Mouse (Mus musculus) C2C12 (cell line): ENCODE results near the gene Pla2r1. TPM values are rescaled to one million over a fixed set of nuclear protein-coding genes. Genes with fewer than 3 reads are reported as not detected.

Experiments used
- H3K27me3 ChIP-seq: one replicate; pipeline ENCODE4 v1.6.1; 2011; ENCODE audit not compliant: control insufficient read depth, insufficient read depth, insufficient read length
- H3K36me3 ChIP-seq: one replicate; pipeline ENCODE4 v1.6.1; 2011; ENCODE audit not compliant: control insufficient read depth, insufficient read depth
- H3K4me3 ChIP-seq: one replicate; pipeline ENCODE4 v1.5.1; 2011; ENCODE audit warnings: mild to moderate bottlenecking, control low read depth; ENCODE audit not compliant: poor library complexity, insufficient read depth, severe bottlenecking
- H3K79me2 ChIP-seq: one replicate; pipeline ENCODE4 v1.6.1; 2011; ENCODE audit not compliant: control insufficient read depth, insufficient read depth
- H3K79me3 ChIP-seq: one replicate; pipeline ENCODE4 v1.6.1; 2011; ENCODE audit warnings: low read depth, control low read depth
- H3ac ChIP-seq: one replicate; pipeline ENCODE3; 2011; ENCODE audit warnings: low read depth; ENCODE audit not compliant: control insufficient read depth, insufficient read length
- CEBPB ChIP-seq: IDR thresholded peaks from one replicate; pipeline ENCODE4 v1.6.1; 2011; ENCODE audit warnings: low read depth, mild to moderate bottlenecking, control low read depth, moderate library complexity
- CTCF ChIP-seq: IDR thresholded peaks from one replicate; pipeline ENCODE4 v1.5.1; 2011; ENCODE audit not compliant: control insufficient read depth, insufficient read depth, insufficient read length
- FOSL1 ChIP-seq: IDR thresholded peaks from one replicate; pipeline ENCODE4 v1.8.0; 2011; ENCODE audit warnings: mild to moderate bottlenecking, low read length; ENCODE audit not compliant: poor library complexity, insufficient read depth, severe bottlenecking
- MAX ChIP-seq: IDR thresholded peaks from one replicate; pipeline ENCODE4 v1.6.1; 2011; ENCODE audit warnings: mild to moderate bottlenecking, control low read depth
- MYOD1 ChIP-seq: IDR thresholded peaks from one replicate; pipeline ENCODE4 v1.6.1; 2011; ENCODE audit warnings: low read depth; ENCODE audit not compliant: control insufficient read depth, insufficient read length
- MYOG ChIP-seq: IDR thresholded peaks from one replicate; pipeline ENCODE4 v1.6.1; 2011; ENCODE audit not compliant: control insufficient read depth, insufficient read length; ENCODE audit errors: extremely low read depth
- USF1 ChIP-seq: IDR thresholded peaks from one replicate; pipeline ENCODE4 v1.6.1; 2011; ENCODE audit warnings: low read depth, mild to moderate bottlenecking, control low read depth, moderate library complexity
- polyA plus RNA-seq: library from polyadenylated mRNA; unstranded; fragments of >200 nt; fragmentation: generic; extraction: Trizol; gene quantifications from one replicate; pipeline ENCODE4 v1.2.1, GENCODE M21; 2012; ENCODE audit warnings: missing spikeins

Pla2r1 gene
- polyA plus RNA-seq, 1 experiment = 0.48 TPM

DNA sequence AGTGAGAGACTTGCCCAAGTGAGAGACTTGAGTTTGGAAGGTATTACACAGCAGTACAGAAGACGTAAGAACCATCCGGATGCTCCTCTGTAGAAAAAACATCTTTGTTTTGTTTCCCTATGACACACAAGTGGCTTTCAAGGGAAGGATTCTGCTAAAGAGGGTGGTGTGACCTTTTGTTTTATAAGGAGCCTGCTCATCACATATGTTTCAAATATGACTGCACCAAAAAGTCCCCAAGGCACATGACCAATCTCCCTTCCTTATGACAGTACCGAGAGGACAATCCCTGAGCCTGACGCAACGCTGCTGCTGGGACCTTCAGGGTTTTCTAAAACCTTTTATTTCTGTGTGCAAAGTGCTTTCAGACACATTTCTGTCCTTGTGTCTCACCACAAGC, 182.9 kb downstream of the Pla2r1 start:
- Histone ChIP-seq H3K79me3 (no peaks in the 10 kb centered on the region), H3K79me2 (peaks cover 7% of the 10 kb centered on the region), H3ac (no peak overlapping the region), H3K4me3 (no peak overlapping the region), H3K36me3 (peaks cover 18% of the 10 kb centered on the region), H3K27me3 (no peaks in the 10 kb centered on the region)
- TF ChIP-seq USF1 = no peak
- TF ChIP-seq MYOG = no peak
- no peak for TF ChIP-seq CTCF
- no peak for TF ChIP-seq CEBPB
- no peak for TF ChIP-seq MYOD1
- TF ChIP-seq FOSL1 = no peak
- TF ChIP-seq MAX = no peak

DNA sequence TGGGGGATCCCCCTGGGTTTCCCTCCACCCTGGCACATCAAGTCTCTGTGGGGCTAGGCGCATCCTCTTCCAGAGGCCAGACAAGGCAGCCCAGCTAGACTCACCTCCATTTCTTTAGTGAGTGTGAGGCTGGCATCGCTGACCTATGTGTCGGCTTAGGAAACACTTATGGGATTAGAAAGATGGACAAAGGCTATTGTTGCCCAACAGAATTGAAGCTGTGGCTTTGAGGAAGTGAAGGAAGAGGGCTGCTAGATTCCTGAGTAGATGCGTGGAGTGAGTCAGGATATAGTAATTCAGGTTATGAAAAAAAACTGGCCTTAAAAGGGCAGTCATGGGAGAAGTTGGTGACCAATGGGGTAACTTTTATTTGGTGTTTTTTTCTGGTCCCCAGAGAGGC, 183.7 kb downstream of the Pla2r1 start:
- Histone ChIP-seq H3K4me3 (no peak overlapping the region), H3K27me3 (no peaks in the 10 kb centered on the region), H3K79me2 (peaks cover 7% of the 10 kb centered on the region), H3K36me3 (peaks cover 23% of the 10 kb centered on the region), H3K79me3 (no peaks in the 10 kb centered on the region), H3ac (peak overlapping the region; percentile 7)
- no peak for TF ChIP-seq MYOD1
- peak; percentile 36 for TF ChIP-seq MAX
- peak; percentile 6 for TF ChIP-seq USF1
- no peak for TF ChIP-seq CTCF
- TF ChIP-seq FOSL1 = peak; percentile 86
- no peak for TF ChIP-seq MYOG
- TF ChIP-seq CEBPB = peak; percentile 95

DNA sequence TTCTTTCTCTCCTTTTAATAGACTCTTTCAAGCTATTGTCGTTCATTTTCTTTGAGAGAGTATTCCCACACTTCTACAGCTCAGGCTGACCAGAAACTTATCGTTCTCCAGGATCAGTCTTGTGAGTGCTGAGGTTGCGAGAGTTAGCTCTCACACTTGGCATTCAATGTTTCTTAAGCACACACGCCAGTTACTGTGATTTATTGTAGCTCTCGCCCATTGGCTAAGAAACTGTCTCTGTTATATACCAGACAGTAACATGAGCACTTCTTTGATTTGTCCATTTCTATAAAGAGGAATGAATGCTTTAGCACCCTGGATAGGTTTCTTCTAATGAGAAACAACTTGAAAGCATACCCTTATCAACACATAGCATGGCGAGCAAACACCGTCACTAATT, 185.2 kb downstream of the Pla2r1 start:
- H3K27me3 ChIP-seq = no peaks in the 10 kb centered on the region
- TF ChIP-seq MAX = no peak
- no peak for TF ChIP-seq CTCF
- no peak for TF ChIP-seq CEBPB
- no peak for TF ChIP-seq MYOD1
- no peak for TF ChIP-seq FOSL1
- no peak for TF ChIP-seq MYOG
- no peak for TF ChIP-seq USF1

More for the DNA sequence above, 185.2 kb downstream of the Pla2r1 start:
- Histone ChIP-seq H3ac (no peak overlapping the region), H3K79me2 (peaks cover 7% of the 10 kb centered on the region), H3K79me3 (no peaks in the 10 kb centered on the region), H3K36me3 (peaks cover 14% of the 10 kb centered on the region), H3K4me3 (no peak overlapping the region)

Other genes with a start within 250 kb of the Pla2r1 start
- gene Ly75, start 170.0 kb downstream of the Pla2r1 start, polyA plus RNA-seq = 8.7 TPM
- 0.30 TPM for gene Itgb6, start 169.3 kb upstream of the Pla2r1 start, polyA plus RNA-seq